28 mouse cellular contexts compared by ENCODE assay signal in genomic region chr6:119081650-119082049, GRCm38 (mm10).
"Had no signal": no experiment of that assay in that cellular context is flagged by ENCODE, and none has a peak within 500 bp of the region (broad histone marks: within the 10 kb centered on the region; RNA-seq: fewer than 3 reads in every experiment).

No protein-coding gene starts in this region.

- H3K27me3 ChIP-seq: heart, embryonic 13.5 days; heart, embryonic 15.5 days; hindbrain, embryonic 13.5 days; hindbrain, embryonic 15.5 days; kidney, embryonic 15.5 days; limb, embryonic 13.5 days; limb, embryonic 15.5 days had no signal

- H3K36me3 ChIP-seq: heart, embryonic 15.5 days; hindbrain, embryonic 13.5 days; hindbrain, embryonic 15.5 days; kidney, embryonic 15.5 days; limb, embryonic 13.5 days; limb, embryonic 15.5 days; liver, embryonic 12.5 days had no signal

- ATAC-seq: intestine, embryonic 16.5 days; liver, embryonic 12.5 days had no signal

- H3K4me1 ChIP-seq: liver, embryonic 12.5 days had no signal

- H3K27ac ChIP-seq: gastrocnemius, adult 2 months; hindbrain, embryonic 13.5 days; hindbrain, embryonic 15.5 days; hindbrain, postnatal 0 days; kidney, embryonic 15.5 days; kidney, postnatal 0 days; limb, embryonic 13.5 days; limb, embryonic 15.5 days; liver, embryonic 12.5 days; liver, embryonic 14.5 days had no signal

- H3K4me2 ChIP-seq: heart, embryonic 11.5 days; heart, embryonic 13.5 days; heart, embryonic 15.5 days; hindbrain, embryonic 13.5 days; hindbrain, embryonic 15.5 days; kidney, embryonic 15.5 days; limb, embryonic 13.5 days; limb, embryonic 15.5 days; liver, embryonic 12.5 days had no signal

- H3K9me3 ChIP-seq: heart, embryonic 13.5 days; heart, embryonic 15.5 days; hindbrain, embryonic 13.5 days; hindbrain, embryonic 15.5 days; kidney, embryonic 15.5 days; limb, embryonic 13.5 days; limb, embryonic 15.5 days; liver, embryonic 12.5 days had no signal

- H3K4me3 ChIP-seq: gastrocnemius, adult 2 months; heart, adult 2 months; heart, embryonic 13.5 days; heart, embryonic 15.5 days; hindbrain, embryonic 13.5 days; hindbrain, embryonic 15.5 days; kidney, embryonic 15.5 days; limb, embryonic 13.5 days; limb, embryonic 15.5 days; liver, embryonic 12.5 days had no signal

- DNase-seq: gastrocnemius, adult 2 months; gastrocnemius, postnatal 10 days; gastrocnemius, postnatal 25 days; heart, adult 11 months; heart, adult 2 months; heart, postnatal 14 days; heart, postnatal 36 days; kidney, adult 11 months; kidney, adult 2 months; kidney, adult 9 months; kidney, postnatal 14 days; kidney, postnatal 36 days; layer of hippocampus, adult 9-11 months; layer of hippocampus, postnatal 36 days; left cerebral cortex, postnatal 4 days had no signal

- H3K9ac ChIP-seq: heart, embryonic 13.5 days; heart, embryonic 15.5 days; hindbrain, embryonic 13.5 days; hindbrain, embryonic 15.5 days; kidney, embryonic 15.5 days; limb, embryonic 13.5 days; limb, embryonic 15.5 days; liver, embryonic 12.5 days; liver, embryonic 14.5 days had no signal
